Mouse (Mus musculus) large intestine, adult 2 months (tissue): ENCODE data around the gene Bicd2. TPM values are rescaled to one million over a fixed set of nuclear protein-coding genes. Genes with fewer than 3 reads are reported as not detected.

Experiments used
- polyA plus RNA-seq: library from polyadenylated mRNA; depleted of rRNA; stranded (reverse); fragments of >200 nt; gene quantifications from 2 replicates; pipeline ENCODE4 v1.2.3, GENCODE M21; 2012; rRNA removed

The Bicd2 gene
- polyA plus RNA-seq, 1 experiment: 6.4 TPM

Other genes with a start within 250 kb of the Bicd2 start
- gene Wnk2, start 193.6 kb upstream of the Bicd2 start, polyA plus RNA-seq: 12.6 and 14.8 TPM in 2 replicates
- gene Ninj1, start 154.1 kb upstream of the Bicd2 start, polyA plus RNA-seq: 53.9 and 64.2 TPM in 2 replicates
- gene Card19, start 125.5 kb upstream of the Bicd2 start, polyA plus RNA-seq: 83.0 and 97.4 TPM in 2 replicates
- gene Susd3, start 92.9 kb upstream of the Bicd2 start, polyA plus RNA-seq: 5.5 and 6.2 TPM in 2 replicates
- 2.6 and 3.0 TPM in 2 replicates for gene Fgd3, start 21.3 kb upstream of the Bicd2 start, polyA plus RNA-seq
- 7.7 and 8.1 TPM in 2 replicates for gene Ippk, start 79.7 kb downstream of the Bicd2 start, polyA plus RNA-seq
- gene Tes3-ps, start 151.7 kb downstream of the Bicd2 start, polyA plus RNA-seq: 0.07 TPM in 1 of 2 replicates, not detected in the other
- gene Ecm2, start 163.2 kb downstream of the Bicd2 start, polyA plus RNA-seq: 0.67 and 0.71 TPM in 2 replicates
- gene Aspn, start 202.9 kb downstream of the Bicd2 start, polyA plus RNA-seq: 2.1 and 2.4 TPM in 2 replicates
- gene Omd, start 240.9 kb downstream of the Bicd2 start, polyA plus RNA-seq: not detected in 2 replicates